Mouse (Mus musculus): ENCODE results near the gene Ubr1.
A peak's percentile ranks its signal among the peaks of the same experiment; 100 is the strongest.

The Ubr1 gene

DNA sequence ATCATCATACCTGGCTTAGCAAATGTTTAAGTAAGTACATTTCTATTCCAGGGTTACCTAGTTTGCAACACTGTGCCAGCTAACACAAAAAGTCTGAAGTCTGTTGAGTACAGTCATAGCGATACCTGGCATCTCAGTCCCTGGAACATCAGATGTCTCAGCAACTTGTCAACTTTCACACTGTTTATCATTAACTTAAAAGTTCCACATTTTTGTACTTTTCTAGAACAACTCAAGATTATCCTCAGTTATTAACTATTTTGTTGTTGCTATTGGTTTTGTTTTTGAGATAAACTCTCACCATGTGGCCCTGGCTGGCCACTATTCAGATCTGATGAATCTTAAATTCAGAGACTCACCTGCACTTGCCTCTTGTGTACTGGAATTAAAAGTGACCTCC lies 107.1 kb downstream of the Ubr1 start:
- DNase-seq (ENCODE audit: low read depth, low spot score), result no peak

DNA sequence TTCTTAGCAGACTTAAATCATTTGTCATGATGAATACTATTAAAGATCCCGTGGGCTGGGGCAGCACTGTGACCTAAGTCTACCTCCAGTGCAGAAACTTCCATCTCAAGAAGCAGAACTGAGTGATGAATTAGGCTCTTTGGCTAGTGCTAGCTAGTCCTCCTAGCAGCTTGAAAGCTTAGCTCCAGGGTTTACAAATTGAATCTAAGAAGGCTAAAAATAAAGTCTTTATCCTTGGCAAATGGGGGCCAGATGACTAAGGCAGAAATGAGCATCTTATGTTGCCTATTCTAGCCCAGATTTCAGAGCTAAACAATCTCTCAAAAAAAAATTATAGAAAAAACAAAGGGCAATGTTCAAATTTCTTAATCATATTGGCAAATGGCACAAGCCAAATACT lies 109.8 kb downstream of the Ubr1 start:
- DNase-seq (ENCODE audit: low read depth, low spot score), result no peak

DNA sequence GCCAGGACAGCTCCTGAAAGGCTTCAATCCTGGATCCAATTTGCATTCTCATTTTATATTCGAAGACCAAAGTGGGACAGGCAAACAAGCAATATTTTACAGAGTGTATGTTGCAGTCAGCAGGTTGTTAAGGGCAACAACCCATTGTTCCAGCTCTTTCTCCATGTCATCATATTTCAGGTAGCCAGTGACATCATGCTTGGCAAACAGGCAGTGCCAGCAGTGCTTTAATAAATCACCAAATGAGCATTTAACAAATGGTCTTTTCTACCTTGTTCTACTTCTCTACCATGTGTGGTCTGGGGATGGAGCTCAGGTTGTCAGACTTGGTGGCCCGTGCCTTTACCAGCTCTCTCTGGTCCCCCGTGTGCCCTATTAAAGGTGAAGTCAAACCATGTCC lies 112.4 kb downstream of the Ubr1 start:
- DNase-seq (ENCODE audit: low read depth, low spot score), result no peak

DNA sequence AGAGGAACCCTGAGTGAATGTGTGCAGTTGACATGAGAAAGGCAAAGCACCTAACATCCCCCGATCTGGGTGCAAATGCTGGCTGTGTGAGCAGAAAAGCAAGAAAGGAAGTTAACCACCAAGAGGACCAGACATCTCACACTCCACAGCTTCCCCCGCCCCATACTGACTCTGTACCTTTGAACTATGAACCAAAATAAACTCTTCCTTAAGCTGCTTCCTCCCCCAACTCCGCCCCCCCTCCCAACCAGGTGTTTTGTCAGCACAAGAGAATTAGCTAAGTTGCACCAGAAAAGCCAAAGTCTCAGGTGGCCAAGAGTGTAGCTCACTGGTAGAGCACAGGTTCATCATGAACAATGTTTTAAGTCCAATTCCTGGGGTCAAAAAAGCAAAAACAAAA lies 117.4 kb downstream of the Ubr1 start:
- DNase-seq (ENCODE audit: low read depth, low spot score), result no peak

DNA sequence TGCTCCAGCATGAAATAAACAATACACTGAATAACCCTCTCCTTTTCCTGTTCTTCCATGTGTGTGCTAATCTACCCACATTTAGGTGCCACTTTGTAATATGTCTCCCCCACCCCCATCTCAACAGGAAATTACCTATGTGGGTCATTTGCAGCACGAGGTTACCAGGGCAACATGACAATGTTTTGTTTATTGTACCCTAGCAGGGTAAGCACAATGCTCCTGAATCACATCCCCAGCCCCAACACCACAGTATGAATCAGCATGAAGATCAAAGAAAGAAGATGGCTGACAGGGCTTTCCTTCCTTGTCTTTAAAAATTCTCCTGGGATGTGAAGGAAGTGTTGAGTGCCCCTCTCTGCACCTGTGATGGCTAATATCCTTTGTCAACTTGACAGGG lies 117.9 kb downstream of the Ubr1 start:
- DNase-seq (ENCODE audit: low read depth, low spot score), result no peak

DNA sequence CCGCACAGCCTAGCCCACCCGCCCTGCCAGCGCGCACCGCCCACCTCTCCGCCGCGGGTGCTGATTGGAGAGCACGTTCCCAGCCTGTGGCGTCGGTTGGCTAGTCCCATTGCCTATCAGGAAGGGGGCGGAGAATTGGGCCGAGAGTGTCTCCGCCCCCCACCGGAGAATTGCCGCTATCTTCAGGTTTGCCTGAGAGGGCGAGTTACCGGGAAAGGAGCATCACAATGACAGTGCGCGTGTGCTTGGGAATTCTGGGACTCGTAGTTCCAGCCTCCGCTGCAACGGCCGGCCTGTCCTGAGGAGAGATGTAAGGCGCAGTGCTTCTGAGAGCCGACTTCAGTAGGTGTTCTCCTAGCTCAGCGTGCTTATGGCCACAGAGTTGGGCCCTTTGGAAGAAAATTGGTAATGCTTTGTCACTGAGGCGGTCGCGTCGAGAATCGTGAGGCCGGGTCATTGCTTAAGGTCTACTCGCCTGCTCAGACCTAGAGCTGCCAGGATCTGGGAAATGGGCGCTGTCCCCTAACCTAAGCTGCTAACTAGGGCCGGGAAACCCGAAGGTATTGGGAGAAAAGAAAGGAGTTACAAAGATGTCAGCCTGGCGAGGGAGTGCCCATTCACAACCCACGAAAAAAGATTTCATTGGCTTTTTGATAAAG lies 120.0 kb downstream of the Ubr1 start, which contains the start of gene Ttbk2:
Ttbk2 (minus strand) TSS at position 181 of the 659 bp plus-strand sequence.
- DNase-seq (ENCODE audit: low read depth, low spot score), result peak; percentile 95

DNA sequence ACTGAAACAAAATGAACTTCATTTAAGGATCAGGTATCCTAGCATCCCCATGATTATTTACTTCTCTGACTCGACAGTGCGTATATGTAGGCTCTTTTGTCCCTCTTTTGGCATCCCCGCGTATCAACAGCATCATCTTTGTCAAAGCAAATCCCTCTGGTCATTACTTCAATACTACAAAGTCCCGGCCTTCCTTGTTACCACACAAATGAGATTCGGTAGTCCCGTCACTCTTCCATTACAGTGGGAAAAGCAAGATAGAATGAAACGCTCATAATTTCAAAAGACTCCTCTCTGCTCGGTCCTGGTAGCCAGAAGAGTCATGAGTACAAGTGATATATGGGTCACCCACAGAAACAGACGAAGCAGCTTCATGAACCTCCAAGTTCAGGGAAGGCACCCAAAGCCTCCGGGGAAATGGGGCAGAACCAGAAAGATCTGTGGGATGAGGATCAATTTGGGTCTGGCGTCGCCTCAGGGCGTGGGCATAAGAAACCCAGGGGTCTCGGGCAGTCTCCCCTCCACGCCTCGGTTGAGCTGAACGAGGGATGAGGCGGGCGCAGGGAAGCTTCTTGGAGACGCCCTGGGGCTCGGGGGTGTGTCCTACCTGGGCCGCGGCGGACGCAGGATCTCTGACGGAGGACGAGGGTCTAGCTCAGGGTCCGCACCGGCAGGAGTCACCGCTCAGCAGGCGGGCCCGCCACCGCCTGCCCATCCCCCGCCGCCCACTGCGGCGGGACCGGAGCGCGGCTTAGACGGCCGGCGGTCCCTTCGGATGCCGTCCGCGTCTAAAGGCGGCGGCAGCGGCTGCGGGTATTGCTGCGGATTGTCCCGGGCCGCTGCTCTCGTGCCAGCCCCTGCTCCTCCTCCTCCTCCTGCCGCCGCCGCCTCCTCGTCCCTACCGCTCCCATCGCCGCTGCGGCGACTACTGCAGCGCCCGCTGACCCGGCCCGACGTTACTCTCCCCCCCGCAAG lies 120.8 kb downstream of the Ubr1 start, which contains the start of gene Cdan1:
Cdan1 (minus strand) TSS at position 680 of the 975 bp plus-strand sequence.
- peak; percentile 10 for DNase-seq (ENCODE audit: low read depth, low spot score)

DNA sequence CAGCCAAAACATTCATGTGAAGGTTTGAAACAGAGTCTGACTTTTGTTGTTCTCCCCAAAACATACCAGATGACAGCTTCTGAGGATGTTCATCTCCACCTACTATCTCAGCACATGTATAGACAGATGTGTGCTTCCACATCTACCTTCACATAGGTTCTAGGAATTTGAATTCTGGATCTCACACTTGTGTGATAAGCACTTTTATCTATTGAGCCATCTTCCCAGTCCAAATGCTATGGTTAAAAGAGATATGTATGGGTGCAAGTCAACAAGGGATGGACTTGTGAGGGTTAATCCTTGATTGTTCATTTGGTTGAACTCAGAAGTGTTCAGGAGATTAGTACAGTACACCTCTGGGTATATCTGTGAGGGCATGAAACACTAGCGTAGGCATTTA lies 125.2 kb downstream of the Ubr1 start:
- DNase-seq (ENCODE audit: low read depth, low spot score), result no peak

DNA sequence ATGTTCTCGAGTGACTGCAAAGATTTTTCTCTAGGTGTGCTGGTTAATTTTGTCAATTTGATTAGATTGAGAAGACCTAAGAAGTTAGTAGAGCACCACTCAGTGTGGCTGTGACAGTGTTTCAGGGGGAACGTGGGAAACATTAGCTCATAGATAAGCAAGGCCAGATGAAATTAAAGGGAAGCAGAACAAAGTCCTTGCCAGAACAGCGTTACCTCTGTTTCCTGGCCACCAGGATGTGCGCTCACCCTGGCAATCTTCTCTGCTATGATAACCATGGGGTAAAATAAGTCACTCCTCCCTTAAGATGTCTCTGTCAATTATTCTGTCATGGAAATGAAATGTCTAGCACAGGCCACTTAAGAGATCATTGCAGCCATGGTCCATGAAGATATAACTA lies 126.5 kb downstream of the Ubr1 start:
- DNase-seq (ENCODE audit: low read depth, low spot score), result no peak

DNA sequence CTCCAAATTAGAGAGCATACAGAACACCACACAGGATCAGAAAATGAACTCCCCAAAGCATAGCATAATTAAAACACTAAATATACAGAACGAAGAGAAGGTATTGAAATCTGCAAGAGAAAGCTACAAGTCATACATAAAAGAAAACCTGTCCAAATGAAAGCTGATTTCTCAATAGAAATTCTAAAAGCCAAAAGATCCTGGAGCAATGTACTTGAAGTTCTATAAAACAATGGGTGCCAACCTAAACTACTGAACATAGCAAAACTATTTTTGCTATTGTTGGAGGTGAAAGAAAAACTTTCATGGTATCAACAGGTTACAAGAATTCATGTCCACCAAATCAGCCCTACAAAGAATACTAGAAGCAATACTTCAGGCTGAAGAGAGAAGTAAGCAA lies 129.3 kb downstream of the Ubr1 start:
- no peak for DNase-seq (ENCODE audit: low read depth, low spot score)

DNA sequence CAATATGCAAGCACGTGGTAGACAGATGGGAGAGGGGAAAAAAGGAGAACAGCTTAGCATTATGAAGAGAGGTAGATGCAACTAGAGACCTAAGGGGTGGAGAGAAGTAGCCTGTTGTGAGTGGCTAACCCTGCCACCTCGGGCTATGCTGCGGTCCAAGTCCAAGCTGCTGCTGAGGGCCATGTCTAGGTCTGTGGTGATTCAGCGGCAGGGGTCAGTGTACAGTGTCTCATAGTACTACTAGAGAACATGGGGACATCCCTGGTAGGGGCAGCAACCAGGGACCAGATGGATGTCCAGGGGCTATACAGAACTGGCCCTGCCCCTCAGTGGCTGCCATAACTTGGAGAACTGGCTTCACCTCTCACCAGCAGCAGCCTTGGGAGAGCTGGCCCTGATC lies 135.3 kb downstream of the Ubr1 start:
- no peak for DNase-seq (ENCODE audit: low read depth, low spot score)

DNA sequence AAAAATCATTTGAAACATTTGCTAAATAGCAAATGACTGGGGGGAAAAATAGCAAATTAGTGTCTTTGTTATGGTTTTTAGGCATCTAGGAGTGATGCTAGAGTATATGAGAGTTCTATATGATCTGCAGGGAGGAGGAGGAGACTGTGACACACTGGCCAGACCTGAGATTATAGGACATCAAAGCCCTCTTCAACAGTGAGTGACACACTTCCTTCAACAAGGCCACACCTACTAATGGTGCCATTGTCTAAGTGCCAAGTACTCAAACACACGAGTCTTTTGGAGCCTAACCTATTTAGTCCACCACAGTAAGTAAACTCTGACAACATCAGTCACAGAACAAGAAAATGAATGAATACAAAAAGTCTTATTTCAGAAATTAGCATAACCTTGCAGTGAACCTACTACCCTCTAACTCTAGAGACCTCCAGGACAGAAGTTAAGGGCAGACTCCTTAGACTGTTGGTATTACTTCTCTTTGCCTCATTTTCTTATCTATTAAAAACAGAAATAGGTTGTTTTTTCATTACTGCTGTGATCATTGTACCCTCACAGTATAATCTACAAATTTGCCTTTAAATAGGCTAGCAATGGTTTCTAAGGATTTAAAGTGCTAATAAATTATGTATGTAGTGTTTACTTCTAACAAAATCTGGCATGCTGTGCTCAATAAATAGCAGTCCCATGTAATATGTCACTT lies 143.4 kb downstream of the Ubr1 start:
- DNase-seq (ENCODE audit: low read depth, low spot score), result no peak
